Mouse (Mus musculus) embryo, embryonic 10 days (tissue): ENCODE data around the gene Brd4.

Source experiments
- DNase-seq: peaks from one replicate; pipeline ENCODE4 v3.0.0-alpha.2; 2015; ENCODE audit warnings: low spot score

Gene Brd4

GRCm38 (mm10) chr17:32284262-32285137, at the start of gene Brd4:
Gene Brd4 (minus strand): TSS chr17:32284722.
- DNase-seq = peak; percentile 97

- DNase-seq = no peak
Measured at GRCm38 (mm10) chr17:32333675-32334303, 49.3 kb upstream of the Brd4 start.

- no peak for DNase-seq
Measured at GRCm38 (mm10) chr17:32327501-32327900, 43.0 kb upstream of the Brd4 start.

GRCm38 (mm10) chr17:32322809-32323208, 38.3 kb upstream of the Brd4 start:
- no peak for DNase-seq

GRCm38 (mm10) chr17:32321836-32322235, 37.3 kb upstream of the Brd4 start:
- DNase-seq = no peak

GRCm38 (mm10) chr17:32321390-32321734, 36.8 kb upstream of the Brd4 start:
- DNase-seq = no peak

- DNase-seq = peak; percentile 99
Measured at GRCm38 (mm10) chr17:32320597-32321389, 36.3 kb upstream of the Brd4 start, which contains the start of gene Akap8. Gene Akap8 (minus strand): TSS chr17:32321238.

- peak; percentile 15 for DNase-seq
Measured at GRCm38 (mm10) chr17:32319950-32320349, 35.4 kb upstream of the Brd4 start.

GRCm38 (mm10) chr17:32317708-32318107, 33.2 kb upstream of the Brd4 start:
- DNase-seq = no peak

- no peak for DNase-seq
Measured at GRCm38 (mm10) chr17:32317032-32317431, 32.5 kb upstream of the Brd4 start.

GRCm38 (mm10) chr17:32315560-32315959, 31.0 kb upstream of the Brd4 start:
- DNase-seq = no peak

- no peak for DNase-seq
Measured at GRCm38 (mm10) chr17:32313892-32314291, 29.4 kb upstream of the Brd4 start.

- no peak for DNase-seq
Measured at GRCm38 (mm10) chr17:32312801-32313200, 28.3 kb upstream of the Brd4 start.

- no peak for DNase-seq
Measured at GRCm38 (mm10) chr17:32307963-32308362, 23.4 kb upstream of the Brd4 start.

- DNase-seq = no peak
Measured at GRCm38 (mm10) chr17:32298125-32298524, 13.6 kb upstream of the Brd4 start.

GRCm38 (mm10) chr17:32295901-32296300, 11.4 kb upstream of the Brd4 start:
- no peak for DNase-seq

GRCm38 (mm10) chr17:32295160-32295559, 10.6 kb upstream of the Brd4 start:
- DNase-seq = no peak

GRCm38 (mm10) chr17:32285138-32285670, 682 bp upstream of the Brd4 start:
- no peak for DNase-seq

- DNase-seq = peak; percentile 73
Measured at GRCm38 (mm10) chr17:32283771-32284221, 726 bp downstream of the Brd4 start.

- peak; percentile 30 for DNase-seq
Measured at GRCm38 (mm10) chr17:32283341-32283740, 1.2 kb downstream of the Brd4 start.

GRCm38 (mm10) chr17:32281611-32282310, 2.8 kb downstream of the Brd4 start:
- DNase-seq = no peak

- DNase-seq = no peak
Measured at GRCm38 (mm10) chr17:32281126-32281525, 3.4 kb downstream of the Brd4 start.
